Mouse (Mus musculus): ENCODE measurements around the gene Arpc2. TPM values are rescaled to one million over a fixed set of nuclear protein-coding genes. Genes with fewer than 3 reads are reported as not detected.

Arpc2 gene
- polyA plus RNA-seq, 1 experiment = 281 TPM

GRCm38 (mm10) chr1:74294090-74294643 is 58.3 kb downstream of the Arpc2 start:
- H3K79me2 ChIP-seq (ENCODE audit: control insufficient read depth, insufficient read depth) = peaks cover 55% of the 10 kb centered on the region
- no peak for TF ChIP-seq MAX (IDR thresholded peaks at IDR 0.05)
- no peak for TF ChIP-seq CTCF (IDR thresholded peaks at IDR 0.05; ENCODE audit: control insufficient read depth, insufficient read depth, insufficient read length)
- TF ChIP-seq USF1 (IDR thresholded peaks at IDR 0.05; ENCODE audit: low read depth) = no peak
- TF ChIP-seq MYOG (IDR thresholded peaks at IDR 0.05; ENCODE audit: control insufficient read depth, extremely low read depth, insufficient read length) = no peak
- TF ChIP-seq MYOD1 (IDR thresholded peaks at IDR 0.05; ENCODE audit: control insufficient read depth, insufficient read length, low read depth) = no peak
- TF ChIP-seq CEBPB (IDR thresholded peaks at IDR 0.05; ENCODE audit: low read depth) = no peak
- no peak overlapping the region for H3ac ChIP-seq (ENCODE audit: control insufficient read depth, insufficient read length, low read depth)
- no peaks in the 10 kb centered on the region for H3K27me3 ChIP-seq (ENCODE audit: control insufficient read depth, insufficient read depth, insufficient read length)
- H3K36me3 ChIP-seq (ENCODE audit: control insufficient read depth, insufficient read depth) = peaks cover 41% of the 10 kb centered on the region
- H3K79me3 ChIP-seq (ENCODE audit: low read depth) = peaks cover 22% of the 10 kb centered on the region
- no peak overlapping the region for H3K4me3 ChIP-seq (ENCODE audit: insufficient read depth, poor library complexity, severe bottlenecking)

GRCm38 (mm10) chr1:74294733-74295455 is 59.0 kb downstream of the Arpc2 start:
- Histone ChIP-seq H3K27me3 (ENCODE audit: control insufficient read depth, insufficient read depth, insufficient read length) (no peaks in the 10 kb centered on the region), H3ac (ENCODE audit: control insufficient read depth, insufficient read length, low read depth) (peak overlapping the region; percentile 13), H3K79me2 (ENCODE audit: control insufficient read depth, insufficient read depth) (peaks cover 62% of the 10 kb centered on the region), H3K36me3 (ENCODE audit: control insufficient read depth, insufficient read depth) (peaks cover 35% of the 10 kb centered on the region), H3K79me3 (ENCODE audit: low read depth) (peaks cover 28% of the 10 kb centered on the region), H3K4me3 (ENCODE audit: insufficient read depth, poor library complexity, severe bottlenecking) (no peak overlapping the region)
- no peak for TF ChIP-seq CEBPB (IDR thresholded peaks at IDR 0.05; ENCODE audit: low read depth)
- TF ChIP-seq MAX (IDR thresholded peaks at IDR 0.05) = no peak
- TF ChIP-seq MYOD1 (IDR thresholded peaks at IDR 0.05; ENCODE audit: control insufficient read depth, insufficient read length, low read depth) = no peak
- TF ChIP-seq USF1 (IDR thresholded peaks at IDR 0.05; ENCODE audit: low read depth) = no peak
- TF ChIP-seq FOSL1 (IDR thresholded peaks at IDR 0.05; ENCODE audit: insufficient read depth, low read length, poor library complexity, severe bottlenecking) = no peak
- TF ChIP-seq CTCF (IDR thresholded peaks at IDR 0.05; ENCODE audit: control insufficient read depth, insufficient read depth, insufficient read length) = no peak
- TF ChIP-seq MYOG (IDR thresholded peaks at IDR 0.05; ENCODE audit: control insufficient read depth, extremely low read depth, insufficient read length) = no peak

GRCm38 (mm10) chr1:74295456-74296171 is 59.7 kb downstream of the Arpc2 start:
- TF ChIP-seq MAX (IDR thresholded peaks at IDR 0.05) = peak; percentile 37
- TF ChIP-seq MYOD1 (IDR thresholded peaks at IDR 0.05; ENCODE audit: control insufficient read depth, insufficient read length, low read depth) = peak; percentile 73
- TF ChIP-seq MYOG (IDR thresholded peaks at IDR 0.05; ENCODE audit: control insufficient read depth, extremely low read depth, insufficient read length) = no peak
- TF ChIP-seq CEBPB (IDR thresholded peaks at IDR 0.05; ENCODE audit: low read depth) = no peak
- peak; percentile 36 for TF ChIP-seq FOSL1 (IDR thresholded peaks at IDR 0.05; ENCODE audit: insufficient read depth, low read length, poor library complexity, severe bottlenecking)
- TF ChIP-seq CTCF (IDR thresholded peaks at IDR 0.05; ENCODE audit: control insufficient read depth, insufficient read depth, insufficient read length) = no peak
- TF ChIP-seq USF1 (IDR thresholded peaks at IDR 0.05; ENCODE audit: low read depth) = peak; percentile 1
- peaks cover 30% of the 10 kb centered on the region for H3K36me3 ChIP-seq (ENCODE audit: control insufficient read depth, insufficient read depth)

GRCm38 (mm10) chr1:74296477-74296876 is 60.6 kb downstream of the Arpc2 start:
- peaks cover 26% of the 10 kb centered on the region for H3K36me3 ChIP-seq (ENCODE audit: control insufficient read depth, insufficient read depth)

More at GRCm38 (mm10) chr1:74295456-74296171, 59.7 kb downstream of the Arpc2 start:
- H3K79me3 ChIP-seq (ENCODE audit: low read depth) = peaks cover 35% of the 10 kb centered on the region
- no peak overlapping the region for H3K4me3 ChIP-seq (ENCODE audit: insufficient read depth, poor library complexity, severe bottlenecking)
- no peaks in the 10 kb centered on the region for H3K27me3 ChIP-seq (ENCODE audit: control insufficient read depth, insufficient read depth, insufficient read length)
- peak overlapping the region; percentile 45 for H3ac ChIP-seq (ENCODE audit: control insufficient read depth, insufficient read length, low read depth)
- peaks cover 69% of the 10 kb centered on the region for H3K79me2 ChIP-seq (ENCODE audit: control insufficient read depth, insufficient read depth)

DNA sequence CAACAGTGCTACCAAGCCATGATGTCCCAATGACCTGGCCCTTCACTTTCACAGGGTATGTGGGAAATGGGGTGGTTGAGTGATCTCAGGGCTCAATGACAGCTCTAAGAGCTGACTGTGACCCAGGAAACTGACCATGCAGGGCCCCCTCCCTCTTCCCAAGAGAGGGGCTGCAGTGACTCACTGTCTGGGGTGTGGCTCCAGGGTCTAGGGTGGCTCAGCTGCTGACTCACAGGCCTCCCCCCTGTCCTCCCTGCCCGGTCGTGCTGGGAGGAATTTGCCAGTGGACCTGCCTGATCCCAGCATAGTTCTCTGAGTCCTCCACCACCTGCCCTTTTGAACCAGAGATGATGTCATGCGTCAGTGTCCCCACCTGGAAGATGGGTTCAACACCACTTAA is 61.4 kb downstream of the Arpc2 start:
- Histone ChIP-seq H3K27me3 (ENCODE audit: control insufficient read depth, insufficient read depth, insufficient read length) (no peaks in the 10 kb centered on the region), H3K36me3 (ENCODE audit: control insufficient read depth, insufficient read depth) (peaks cover 19% of the 10 kb centered on the region), H3ac (ENCODE audit: control insufficient read depth, insufficient read length, low read depth) (no peak overlapping the region), H3K79me2 (ENCODE audit: control insufficient read depth, insufficient read depth) (peaks cover 86% of the 10 kb centered on the region), H3K79me3 (ENCODE audit: low read depth) (peaks cover 51% of the 10 kb centered on the region), H3K4me3 (ENCODE audit: insufficient read depth, poor library complexity, severe bottlenecking) (no peak overlapping the region)
- TF ChIP-seq MAX (IDR thresholded peaks at IDR 0.05) = peak; percentile 19
- peak; percentile 23 for TF ChIP-seq MYOD1 (IDR thresholded peaks at IDR 0.05; ENCODE audit: control insufficient read depth, insufficient read length, low read depth)
- TF ChIP-seq CTCF (IDR thresholded peaks at IDR 0.05; ENCODE audit: control insufficient read depth, insufficient read depth, insufficient read length) = no peak

More at GRCm38 (mm10) chr1:74296477-74296876, 60.6 kb downstream of the Arpc2 start:
- H3K27me3 ChIP-seq (ENCODE audit: control insufficient read depth, insufficient read depth, insufficient read length) = no peaks in the 10 kb centered on the region
- peak overlapping the region; percentile 45 for H3ac ChIP-seq (ENCODE audit: control insufficient read depth, insufficient read length, low read depth)
- H3K79me2 ChIP-seq (ENCODE audit: control insufficient read depth, insufficient read depth) = peaks cover 78% of the 10 kb centered on the region
- peaks cover 43% of the 10 kb centered on the region for H3K79me3 ChIP-seq (ENCODE audit: low read depth)
- TF ChIP-seq USF1 (IDR thresholded peaks at IDR 0.05; ENCODE audit: low read depth) = no peak
- TF ChIP-seq MYOD1 (IDR thresholded peaks at IDR 0.05; ENCODE audit: control insufficient read depth, insufficient read length, low read depth) = no peak
- TF ChIP-seq CTCF (IDR thresholded peaks at IDR 0.05; ENCODE audit: control insufficient read depth, insufficient read depth, insufficient read length) = no peak
- no peak for TF ChIP-seq MYOG (IDR thresholded peaks at IDR 0.05; ENCODE audit: control insufficient read depth, extremely low read depth, insufficient read length)
- no peak for TF ChIP-seq MAX (IDR thresholded peaks at IDR 0.05)
- TF ChIP-seq FOSL1 (IDR thresholded peaks at IDR 0.05; ENCODE audit: insufficient read depth, low read length, poor library complexity, severe bottlenecking) = no peak
- TF ChIP-seq CEBPB (IDR thresholded peaks at IDR 0.05; ENCODE audit: low read depth) = no peak
- no peak overlapping the region for H3K4me3 ChIP-seq (ENCODE audit: insufficient read depth, poor library complexity, severe bottlenecking)
